Mouse (Mus musculus) mouse trophoblast stem cell (cell line): ENCODE measurements around the gene Gng5.

Source experiments
- in situ Hi-C, 2 experiments: fragments of 300-500 bp; cut with MseI, MboI; formaldehyde crosslinking; loops; 2 replicates in 1 of 2; 3 replicates in 1 of 2; pipeline ENCODE4 v1.15.1; 2025

Gng5 gene

DNA sequence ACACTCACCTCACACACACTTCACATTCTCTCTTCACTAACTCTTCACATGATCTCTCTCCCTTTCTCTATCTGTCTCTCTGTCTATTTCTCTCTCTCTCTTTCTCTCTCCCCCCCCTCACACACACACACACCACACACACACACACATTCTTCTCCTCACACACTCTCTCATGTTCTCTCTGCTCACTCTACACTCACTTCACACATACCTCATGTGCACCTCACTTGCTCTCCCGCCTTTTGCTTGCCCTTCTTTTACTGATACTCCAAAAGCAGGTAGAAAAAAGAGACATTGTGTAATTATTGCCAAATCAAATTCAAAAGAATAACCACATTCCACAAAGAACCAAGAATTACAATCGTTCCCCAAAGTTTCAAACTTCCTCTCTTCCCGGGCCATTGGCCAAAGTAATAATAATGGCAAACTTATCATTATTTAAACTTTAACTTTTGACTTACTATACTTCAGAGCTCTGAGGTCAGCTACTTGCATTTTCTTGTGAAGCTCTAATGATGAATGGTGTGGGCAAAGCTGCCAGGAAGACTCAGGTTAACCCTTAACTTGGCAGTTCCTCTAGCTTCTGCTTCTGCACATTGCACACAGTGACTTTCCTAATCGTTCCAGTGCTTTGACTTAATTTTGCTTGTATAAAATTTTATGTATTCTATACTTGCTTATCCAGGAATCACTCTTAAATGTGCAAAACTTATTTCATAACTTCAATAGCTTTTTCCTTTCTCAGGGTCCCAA lies 41.1 kb downstream of the Gng5 start:
- in situ Hi-C loops = no loop called here

DNA sequence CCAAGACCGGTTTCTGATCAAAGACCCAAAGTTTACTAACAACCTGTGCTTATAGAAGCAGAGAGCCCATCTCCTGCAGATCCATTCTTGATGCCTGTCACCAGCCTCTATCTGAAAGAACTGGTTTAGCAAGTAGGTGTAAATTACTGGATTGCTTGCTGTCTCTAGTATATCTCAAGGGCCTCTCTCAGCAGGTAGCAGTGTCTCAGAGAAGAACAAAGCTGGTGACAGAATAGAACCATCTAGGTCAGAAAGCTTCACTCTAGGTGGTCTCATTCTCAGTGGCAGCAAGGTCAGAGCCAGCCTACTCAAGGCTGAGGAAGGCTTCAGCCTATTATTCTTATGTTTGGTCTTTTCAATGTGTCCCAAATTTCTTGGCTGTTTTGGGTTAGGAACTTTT lies 44.0 kb downstream of the Gng5 start:
- in situ Hi-C loops = no loop called here

DNA sequence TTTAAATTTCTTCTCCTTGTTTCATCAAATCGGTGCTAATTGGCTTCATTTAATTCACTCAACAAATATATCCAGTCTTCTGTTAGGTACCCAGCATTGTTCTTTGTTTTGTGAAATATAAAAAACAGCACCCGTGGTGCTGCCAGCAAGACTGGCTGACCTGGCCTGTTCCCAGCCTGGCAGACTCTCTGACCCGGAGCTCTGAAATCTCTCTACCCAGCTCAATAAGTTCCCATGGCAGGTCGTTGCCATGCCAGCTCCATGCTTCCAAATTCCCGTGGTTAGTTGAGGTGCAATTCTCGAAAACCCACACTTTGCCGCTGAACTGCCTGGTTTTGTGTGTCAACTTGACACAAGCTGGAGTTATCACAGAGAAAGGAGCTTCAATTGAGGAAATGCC lies 55.2 kb downstream of the Gng5 start:
- in situ Hi-C loops = loop anchor here in 1 of 2 experiments (25.0 kb wide), 1 partner anchor 357 kb away; no protein-coding TSS in a partner anchor
